Mouse (Mus musculus): ENCODE results near the gene Gm28042. TPM values are rescaled to one million over a fixed set of nuclear protein-coding genes. Genes with fewer than 3 reads are reported as not detected.
A peak's percentile ranks its signal among the peaks of the same experiment; 100 is the strongest.

Gm28042 gene
- polyA plus RNA-seq, 1 experiment from 2014 or later = 3.6 TPM

GRCm38 (mm10) chr2:120069466-120069990 is 42.2 kb downstream of the Gm28042 start:
- H3K27ac ChIP-seq (replicated peaks in 1 of 2; ENCODE audit: control insufficient read depth in 1 of 2, insufficient read depth in 1 of 2, low read depth in 2 of 2, low read length in 2 of 2) = no peak overlapping the region
- H3K4me1 ChIP-seq (ENCODE audit: control insufficient read depth in 2 of 2, insufficient read depth in 2 of 2, low read length in 2 of 2) = no peaks in the 10 kb centered on the region
- ATAC-seq (ENCODE audit: insufficient number of reproducible peaks, insufficient read depth, low FRiP score, low read depth) = no peak
- no peaks in the 10 kb centered on the region for H3K27me3 ChIP-seq (ENCODE audit: control insufficient read depth, insufficient read depth, low read length)
- no peak overlapping the region for H3K4me3 ChIP-seq (ENCODE audit: control insufficient read depth in 1 of 2, insufficient read depth in 1 of 2, low read depth in 1 of 2, low read length in 2 of 2)
- no peak overlapping the region for H3K9ac ChIP-seq (ENCODE audit: low read length)
- WGBS = 70% methylated on average over 8 of the region's 8 CpGs
- no peaks in the 10 kb centered on the region for H3K36me3 ChIP-seq (ENCODE audit: control insufficient read depth, insufficient read depth, low read length)
- H3K4me2 ChIP-seq (ENCODE audit: low read length) = no peak overlapping the region
- no peaks in the 10 kb centered on the region for H3K9me3 ChIP-seq (ENCODE audit: control insufficient read depth, low read length)

GRCm38 (mm10) chr2:120074096-120074495 is 46.8 kb downstream of the Gm28042 start:
- H3K4me1 ChIP-seq (ENCODE audit: control insufficient read depth in 2 of 2, insufficient read depth in 2 of 2, low read length in 2 of 2) = peaks cover 0 to 10% of the 10 kb centered on the region in 2 experiments; a peak in 2 of 4 replicates
- H3K4me2 ChIP-seq (ENCODE audit: low read length) = no peak overlapping the region
- no peaks in the 10 kb centered on the region for H3K9me3 ChIP-seq (ENCODE audit: control insufficient read depth, low read length)
- H3K4me3 ChIP-seq (ENCODE audit: control insufficient read depth in 1 of 2, insufficient read depth in 1 of 2, low read depth in 1 of 2, low read length in 2 of 2) = no peak overlapping the region
- peaks cover 21% of the 10 kb centered on the region for H3K27me3 ChIP-seq (ENCODE audit: control insufficient read depth, insufficient read depth, low read length)
- ATAC-seq (ENCODE audit: insufficient number of reproducible peaks, insufficient read depth, low FRiP score, low read depth) = no peak
- H3K36me3 ChIP-seq (ENCODE audit: control insufficient read depth, insufficient read depth, low read length) = no peaks in the 10 kb centered on the region
- H3K27ac ChIP-seq (replicated peaks in 1 of 2; ENCODE audit: control insufficient read depth in 1 of 2, insufficient read depth in 1 of 2, low read depth in 2 of 2, low read length in 2 of 2) = no peak overlapping the region
- H3K9ac ChIP-seq (ENCODE audit: low read length) = no peak overlapping the region
- WGBS = 75% methylated on average over 4 of the region's 4 CpGs

GRCm38 (mm10) chr2:120076076-120076705 is 48.9 kb downstream of the Gm28042 start:
- Histone ChIP-seq H3K27ac (replicated peaks in 1 of 2; ENCODE audit: control insufficient read depth in 1 of 2, insufficient read depth in 1 of 2, low read depth in 2 of 2, low read length in 2 of 2) (no peak overlapping the region), H3K4me1 (ENCODE audit: control insufficient read depth in 2 of 2, insufficient read depth in 2 of 2, low read length in 2 of 2) (peaks cover 0 to 10% of the 10 kb centered on the region in 2 experiments; a peak in 2 of 4 replicates), H3K9me3 (ENCODE audit: control insufficient read depth, low read length) (no peaks in the 10 kb centered on the region), H3K27me3 (ENCODE audit: control insufficient read depth, insufficient read depth, low read length) (peaks cover 21% of the 10 kb centered on the region), H3K4me3 (ENCODE audit: control insufficient read depth in 1 of 2, insufficient read depth in 1 of 2, low read depth in 1 of 2, low read length in 2 of 2) (peak overlapping the region; percentile 36 to 39), H3K9ac (ENCODE audit: low read length) (peak overlapping the region; percentile 44; the same call in 1 of the 2 replicates), H3K4me2 (ENCODE audit: low read length) (peak overlapping the region; percentile 75), H3K36me3 (ENCODE audit: control insufficient read depth, insufficient read depth, low read length) (no peaks in the 10 kb centered on the region)
- no peak for ATAC-seq (ENCODE audit: insufficient number of reproducible peaks, insufficient read depth, low FRiP score, low read depth)
- 2% methylated on average over 36 of the region's 36 CpGs for WGBS

GRCm38 (mm10) chr2:120082416-120082815 is 55.1 kb downstream of the Gm28042 start:
- Histone ChIP-seq H3K27ac (replicated peaks in 1 of 2; ENCODE audit: control insufficient read depth in 1 of 2, insufficient read depth in 1 of 2, low read depth in 2 of 2, low read length in 2 of 2) (no peak overlapping the region), H3K9me3 (ENCODE audit: control insufficient read depth, low read length) (no peaks in the 10 kb centered on the region), H3K4me3 (ENCODE audit: control insufficient read depth in 1 of 2, insufficient read depth in 1 of 2, low read depth in 1 of 2, low read length in 2 of 2) (no peak overlapping the region), H3K4me1 (ENCODE audit: control insufficient read depth in 2 of 2, insufficient read depth in 2 of 2, low read length in 2 of 2) (peaks cover 5 to 6% of the 10 kb centered on the region in 2 experiments; a peak in 3 of 4 replicates), H3K4me2 (ENCODE audit: low read length) (no peak overlapping the region), H3K36me3 (ENCODE audit: control insufficient read depth, insufficient read depth, low read length) (no peaks in the 10 kb centered on the region), H3K27me3 (ENCODE audit: control insufficient read depth, insufficient read depth, low read length) (peaks cover 5% of the 10 kb centered on the region), H3K9ac (ENCODE audit: low read length) (no peak overlapping the region)
- WGBS = 75% methylated on average over 2 of the region's 2 CpGs
- no peak for ATAC-seq (ENCODE audit: insufficient number of reproducible peaks, insufficient read depth, low FRiP score, low read depth)

- Histone ChIP-seq H3K27me3 (ENCODE audit: control insufficient read depth, insufficient read depth, low read length) (no peaks in the 10 kb centered on the region), H3K9me3 (ENCODE audit: control insufficient read depth, low read length) (no peaks in the 10 kb centered on the region), H3K4me2 (ENCODE audit: low read length) (no peak overlapping the region), H3K4me3 (ENCODE audit: control insufficient read depth in 1 of 2, insufficient read depth in 1 of 2, low read depth in 1 of 2, low read length in 2 of 2) (no peak overlapping the region), H3K4me1 (ENCODE audit: control insufficient read depth in 2 of 2, insufficient read depth in 2 of 2, low read length in 2 of 2) (peaks cover 5 to 6% of the 10 kb centered on the region in 2 experiments; a peak in 3 of 4 replicates), H3K36me3 (ENCODE audit: control insufficient read depth, insufficient read depth, low read length) (peaks cover 21% of the 10 kb centered on the region), H3K9ac (ENCODE audit: low read length) (peak overlapping the region; percentile 38; the same call in 1 of the 2 replicates), H3K27ac (replicated peaks in 1 of 2; ENCODE audit: control insufficient read depth in 1 of 2, insufficient read depth in 1 of 2, low read depth in 2 of 2, low read length in 2 of 2) (no peak overlapping the region)
- WGBS = 48% methylated on average over 14 of the region's 14 CpGs
- no peak; the same call in 1 of the 2 replicates for ATAC-seq (ENCODE audit: insufficient number of reproducible peaks, insufficient read depth, low FRiP score, low read depth)
These were observed 57.5 kb downstream of the Gm28042 start for GRCm38 (mm10) chr2:120084593-120085361.

GRCm38 (mm10) chr2:120086038-120086437 is 58.7 kb downstream of the Gm28042 start:
- no peak for ATAC-seq (ENCODE audit: insufficient number of reproducible peaks, insufficient read depth, low FRiP score, low read depth)
- no peak overlapping the region for H3K4me2 ChIP-seq (ENCODE audit: low read length)
- WGBS = 76% methylated on average over 3 of the region's 3 CpGs

GRCm38 (mm10) chr2:120087391-120087790 is 60.1 kb downstream of the Gm28042 start:
- Histone ChIP-seq H3K27ac (replicated peaks in 1 of 2; ENCODE audit: control insufficient read depth in 1 of 2, insufficient read depth in 1 of 2, low read depth in 2 of 2, low read length in 2 of 2) (no peak overlapping the region), H3K4me2 (ENCODE audit: low read length) (no peak overlapping the region), H3K36me3 (ENCODE audit: control insufficient read depth, insufficient read depth, low read length) (peaks cover 45% of the 10 kb centered on the region), H3K4me1 (ENCODE audit: control insufficient read depth in 2 of 2, insufficient read depth in 2 of 2, low read length in 2 of 2) (peaks cover 8 to 11% of the 10 kb centered on the region in 2 experiments; a peak in 3 of 4 replicates), H3K27me3 (ENCODE audit: control insufficient read depth, insufficient read depth, low read length) (no peaks in the 10 kb centered on the region), H3K4me3 (ENCODE audit: control insufficient read depth in 1 of 2, insufficient read depth in 1 of 2, low read depth in 1 of 2, low read length in 2 of 2) (no peak overlapping the region), H3K9ac (ENCODE audit: low read length) (no peak overlapping the region), H3K9me3 (ENCODE audit: control insufficient read depth, low read length) (no peaks in the 10 kb centered on the region)
- WGBS = 85% methylated on average over 3 of the region's 3 CpGs
- ATAC-seq (ENCODE audit: insufficient number of reproducible peaks, insufficient read depth, low FRiP score, low read depth) = no peak

More at GRCm38 (mm10) chr2:120086038-120086437, 58.7 kb downstream of the Gm28042 start:
- no peak overlapping the region for H3K27ac ChIP-seq (replicated peaks in 1 of 2; ENCODE audit: control insufficient read depth in 1 of 2, insufficient read depth in 1 of 2, low read depth in 2 of 2, low read length in 2 of 2)
- peaks cover 33% of the 10 kb centered on the region for H3K36me3 ChIP-seq (ENCODE audit: control insufficient read depth, insufficient read depth, low read length)
- no peaks in the 10 kb centered on the region for H3K27me3 ChIP-seq (ENCODE audit: control insufficient read depth, insufficient read depth, low read length)
- peaks cover 5 to 9% of the 10 kb centered on the region in 2 experiments; a peak in 3 of 4 replicates for H3K4me1 ChIP-seq (ENCODE audit: control insufficient read depth in 2 of 2, insufficient read depth in 2 of 2, low read length in 2 of 2)
- H3K9me3 ChIP-seq (ENCODE audit: control insufficient read depth, low read length) = no peaks in the 10 kb centered on the region
- no peak overlapping the region for H3K4me3 ChIP-seq (ENCODE audit: control insufficient read depth in 1 of 2, insufficient read depth in 1 of 2, low read depth in 1 of 2, low read length in 2 of 2)
- no peak overlapping the region for H3K9ac ChIP-seq (ENCODE audit: low read length)

All from heart, embryonic 14.5 days (tissue).